Mouse (Mus musculus) heart, embryonic 10.5 days (tissue): ENCODE measurements around the gene Mcoln3. TPM values are rescaled to one million over a fixed set of nuclear protein-coding genes. Genes with fewer than 3 reads are reported as not detected.
A peak's percentile ranks its signal among the peaks of the same experiment; 100 is the strongest.

ENCODE experiments used
- DNase-seq: peaks from one replicate; pipeline ENCODE4 v3.0.0-alpha.2; 2017; ENCODE audit warnings: low spot score
- H3K27ac ChIP-seq: fragments of 300-500 bp; sonication (generic); 2 replicates; pipeline ENCODE4 v1.5.1; 2016; ENCODE audit warnings: mild to moderate bottlenecking
- H3K27me3 ChIP-seq: fragments of 300-500 bp; sonication (generic); 2 replicates; pipeline ENCODE4 v1.6.1; 2016; ENCODE audit warnings: mild to moderate bottlenecking; ENCODE audit not compliant: poor library complexity, insufficient read depth, severe bottlenecking
- H3K36me3 ChIP-seq: fragments of 300-500 bp; sonication (generic); 2 replicates; pipeline ENCODE4 v1.6.1; 2016; ENCODE audit warnings: mild to moderate bottlenecking, moderate library complexity
- H3K4me1 ChIP-seq: fragments of 300-500 bp; sonication (generic); 2 replicates; pipeline ENCODE4 v1.6.1; 2016; ENCODE audit warnings: mild to moderate bottlenecking
- H3K4me3 ChIP-seq: fragments of 300-500 bp; sonication (generic); 2 replicates; pipeline ENCODE4 v1.5.1; 2016; ENCODE audit warnings: mild to moderate bottlenecking, moderate library complexity
- H3K9me3 ChIP-seq: fragments of 300-500 bp; sonication (generic); 2 replicates; pipeline ENCODE4 v1.6.1; 2016; ENCODE audit warnings: mild to moderate bottlenecking, moderate library complexity
- whole genome bisulfite sequencing: fragments of 180-500 bp; shearing (Covaris S2); methylation state at CpG from one replicate; pipeline ENCODE4 v1.1.7; 2016; 5-methylcytosine and 5-hydroxymethylcytosine counted together
- polyA plus RNA-seq: library from polyadenylated mRNA; unstranded; fragments of >200 nt; fragmentation: Nextera tagmentation; extraction: Ambion mirVana; gene quantifications from 2 replicates; pipeline ENCODE4 v1.2.1, GENCODE M21; 2016

Gene Mcoln3
- polyA plus RNA-seq, 1 experiment from 2014 or later, result 3.6 TPM

DNA sequence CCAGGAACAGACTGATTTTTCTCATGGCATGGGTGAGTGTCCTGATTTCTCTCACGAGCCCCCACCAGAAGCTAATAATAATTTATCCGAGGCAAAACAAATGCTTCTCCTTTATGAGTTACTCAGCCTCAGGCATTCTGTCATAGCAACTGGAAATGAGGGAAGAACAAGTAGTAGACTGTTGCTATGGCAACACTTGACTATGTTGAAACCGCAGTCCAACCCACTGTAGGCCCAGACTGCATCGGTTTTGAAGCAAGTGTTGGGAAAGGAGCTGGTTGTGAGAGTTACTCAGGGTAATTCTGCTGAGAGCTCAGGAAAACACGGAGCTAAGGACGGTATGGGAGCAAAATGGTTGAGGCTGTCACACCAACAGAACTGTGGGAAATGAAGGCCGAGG is 25.3 kb downstream of the Mcoln3 start:
- Histone ChIP-seq H3K27ac (no peak overlapping the region), H3K4me3 (no peak overlapping the region), H3K27me3 (no peaks in the 10 kb centered on the region), H3K36me3 (no peaks in the 10 kb centered on the region), H3K4me1 (0 out of 2 replicates have a peak, but pooled peaks cover 3% of the 10 kb centered on the region), H3K9me3 (no peaks in the 10 kb centered on the region)
- 84% methylated on average over 7 of the region's 7 CpGs for WGBS
- DNase-seq, result no peak

DNA sequence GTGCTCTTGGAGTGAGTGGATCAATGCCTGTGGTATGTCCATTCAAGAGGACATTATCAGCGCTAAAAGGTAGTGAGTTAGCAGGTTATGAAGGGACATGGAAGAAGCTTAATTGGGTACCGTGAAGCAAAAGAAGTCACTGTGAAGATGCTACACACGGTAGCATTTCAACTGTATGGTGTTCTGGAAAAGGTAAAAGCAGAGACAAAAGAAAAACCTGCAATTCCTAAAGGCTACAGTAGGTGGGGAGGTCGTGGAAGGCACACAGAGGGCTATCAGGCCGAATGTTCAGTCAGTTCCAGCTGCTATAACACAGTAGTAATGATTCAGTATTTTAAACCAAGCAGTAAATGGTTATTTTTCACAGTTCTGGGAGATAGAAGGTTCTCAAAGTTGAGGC is 28.3 kb downstream of the Mcoln3 start:
- no peak for DNase-seq
- peaks cover 17% of the 10 kb centered on the region for H3K4me1 ChIP-seq
- WGBS, result 50% methylated on average over 5 of the region's 5 CpGs
- H3K27ac ChIP-seq, result no peak overlapping the region
- H3K9me3 ChIP-seq, result no peaks in the 10 kb centered on the region
- H3K36me3 ChIP-seq, result no peaks in the 10 kb centered on the region
- H3K4me3 ChIP-seq, result no peak overlapping the region
- peaks cover 20% of the 10 kb centered on the region for H3K27me3 ChIP-seq

DNA sequence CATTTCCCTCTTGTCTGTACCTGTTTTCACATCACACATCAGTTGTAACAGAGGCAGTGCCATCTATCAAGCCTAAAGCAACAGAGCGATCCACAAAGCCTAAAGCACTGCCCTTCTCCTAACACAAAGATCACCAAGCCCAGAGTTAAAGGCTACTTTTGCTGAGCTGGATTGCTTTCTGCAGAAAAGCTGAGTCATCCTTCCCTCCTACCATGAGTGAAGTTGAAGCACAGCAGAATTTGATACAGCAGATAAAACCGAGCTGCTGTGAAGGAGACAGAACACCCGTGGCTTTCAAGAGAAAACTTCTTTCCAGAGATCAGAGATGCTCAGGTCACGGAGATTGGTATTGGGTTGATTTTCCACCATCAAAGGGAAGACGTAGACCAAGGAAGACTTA is 28.9 kb downstream of the Mcoln3 start:
- Histone ChIP-seq H3K36me3 (no peaks in the 10 kb centered on the region), H3K27me3 (peaks cover 27% of the 10 kb centered on the region), H3K4me3 (no peak overlapping the region), H3K9me3 (no peaks in the 10 kb centered on the region), H3K4me1 (peaks cover 20% of the 10 kb centered on the region), H3K27ac (no peak overlapping the region)
- WGBS, result 48% methylated on average over 5 of the region's 5 CpGs
- no peak for DNase-seq

DNA sequence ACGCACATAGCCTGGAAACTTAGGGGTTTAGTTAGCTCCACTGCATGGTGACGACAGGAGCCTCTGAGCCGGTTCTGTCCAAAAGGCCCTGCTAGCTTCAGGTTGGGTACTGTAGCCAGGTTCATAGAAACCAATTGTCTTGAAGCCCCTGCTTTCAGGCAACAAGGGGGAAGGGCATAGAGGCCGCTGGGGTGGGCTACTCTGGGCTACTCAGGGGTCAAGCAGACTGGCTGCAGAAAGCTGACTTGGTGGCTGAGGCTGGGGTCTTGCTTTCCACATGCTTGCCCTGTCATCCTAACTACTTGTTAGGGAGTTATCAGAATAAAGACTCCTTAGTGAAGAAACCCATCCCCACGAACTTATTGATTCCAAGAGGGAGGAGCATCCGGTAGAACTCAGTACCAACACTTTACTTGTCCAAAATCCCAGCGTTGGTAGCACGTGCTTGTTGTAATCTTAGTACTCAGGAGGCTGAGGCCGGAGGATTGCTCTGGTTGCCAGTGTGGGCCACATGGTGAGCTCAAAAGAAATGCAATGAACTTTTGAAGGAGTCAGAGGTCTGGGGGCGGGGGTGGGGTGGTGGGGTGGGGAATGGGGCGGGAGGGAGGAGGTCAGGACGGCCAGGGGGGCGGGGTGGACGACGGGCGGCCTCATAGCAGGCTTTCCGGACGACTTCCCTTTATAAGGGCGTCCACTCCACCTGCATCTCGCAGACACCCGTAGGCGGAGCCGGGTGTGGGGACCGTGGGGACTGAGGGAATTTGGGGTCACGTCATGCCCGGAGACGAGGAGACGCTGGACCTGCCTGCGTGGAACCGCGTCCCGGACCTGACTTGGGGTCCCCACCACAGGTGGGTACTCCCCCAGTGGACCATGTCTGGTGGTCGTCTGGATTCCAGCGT is 32.2 kb downstream of the Mcoln3 start, which contains the start of gene Mcoln2:
Mcoln2 (plus strand) TSS at position 678 of the 902 bp plus-strand sequence.
- WGBS, result 12% methylated on average over 34 of the region's 34 CpGs
- no peak for DNase-seq
- Histone ChIP-seq H3K27me3 (peaks cover 45% of the 10 kb centered on the region), H3K4me1 (peaks cover 24% of the 10 kb centered on the region), H3K9me3 (no peaks in the 10 kb centered on the region), H3K36me3 (no peaks in the 10 kb centered on the region), H3K4me3 (peak within 1 kb of the TSS; percentile 65), H3K27ac (peak within 1 kb of the TSS; percentile 69)

GRCm38 (mm10) chr3:146150058-146150400 is 32.8 kb downstream of the Mcoln3 start:
- peak overlapping the region; percentile 65 for H3K4me3 ChIP-seq
- H3K36me3 ChIP-seq, result no peaks in the 10 kb centered on the region
- no peak for DNase-seq
- H3K9me3 ChIP-seq, result no peaks in the 10 kb centered on the region
- H3K4me1 ChIP-seq, result peaks cover 24% of the 10 kb centered on the region
- H3K27ac ChIP-seq, result peak overlapping the region; percentile 69
- peaks cover 45% of the 10 kb centered on the region for H3K27me3 ChIP-seq
- under 1% methylated on average over 26 of the region's 26 CpGs for WGBS

DNA sequence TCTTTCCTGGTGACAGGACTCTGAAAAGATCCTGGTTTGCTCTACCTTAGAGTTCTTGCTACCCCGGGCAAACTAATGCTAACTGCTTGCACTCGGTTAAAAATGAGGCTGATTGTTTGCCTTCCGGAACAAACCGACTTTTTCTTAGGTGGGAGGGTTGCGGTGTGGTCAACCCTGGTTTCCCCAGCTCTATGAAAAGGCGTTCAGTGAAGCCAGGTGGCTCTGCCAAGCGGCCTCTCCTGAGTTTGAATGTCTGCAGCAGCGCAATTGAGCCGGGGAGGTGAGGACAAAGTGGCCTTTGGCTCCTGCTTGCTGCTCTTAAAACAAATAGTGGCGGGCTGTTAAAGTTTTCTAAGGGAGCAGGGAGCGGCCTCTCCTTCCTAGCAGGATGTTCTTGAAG is 33.3 kb downstream of the Mcoln3 start:
- H3K27me3 ChIP-seq, result peaks cover 45% of the 10 kb centered on the region
- no peak overlapping the region for H3K27ac ChIP-seq
- DNase-seq, result no peak
- H3K9me3 ChIP-seq, result no peaks in the 10 kb centered on the region
- no peaks in the 10 kb centered on the region for H3K36me3 ChIP-seq
- H3K4me1 ChIP-seq, result peaks cover 24% of the 10 kb centered on the region
- peak overlapping the region; percentile 65 for H3K4me3 ChIP-seq
- WGBS, result 32% methylated on average over 11 of the region's 11 CpGs

DNA sequence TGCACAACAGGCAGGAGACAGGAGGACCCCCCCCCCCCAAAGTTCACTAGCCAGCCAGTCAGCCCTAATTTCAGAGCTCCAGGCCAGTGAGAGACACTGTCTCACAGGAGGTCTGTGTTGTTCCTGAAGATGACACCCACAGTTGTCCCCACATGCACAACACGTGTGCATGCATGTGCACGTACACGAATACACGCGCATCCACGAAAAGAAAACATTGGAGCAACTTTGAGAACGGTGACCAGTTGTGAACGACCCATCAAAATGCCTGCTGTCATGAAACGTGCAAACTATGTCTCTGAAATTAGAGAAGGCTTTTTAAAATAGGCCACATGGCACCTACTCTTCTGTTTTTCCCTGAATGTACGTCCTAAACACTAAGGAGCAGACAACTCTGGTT is 34.1 kb downstream of the Mcoln3 start:
- no peak for DNase-seq
- Histone ChIP-seq H3K27ac (no peak overlapping the region), H3K4me1 (peaks cover 27% of the 10 kb centered on the region), H3K36me3 (no peaks in the 10 kb centered on the region), H3K9me3 (no peaks in the 10 kb centered on the region), H3K27me3 (peaks cover 45% of the 10 kb centered on the region), H3K4me3 (no peak overlapping the region)
- WGBS, result 93% methylated on average over 10 of the region's 10 CpGs

DNA sequence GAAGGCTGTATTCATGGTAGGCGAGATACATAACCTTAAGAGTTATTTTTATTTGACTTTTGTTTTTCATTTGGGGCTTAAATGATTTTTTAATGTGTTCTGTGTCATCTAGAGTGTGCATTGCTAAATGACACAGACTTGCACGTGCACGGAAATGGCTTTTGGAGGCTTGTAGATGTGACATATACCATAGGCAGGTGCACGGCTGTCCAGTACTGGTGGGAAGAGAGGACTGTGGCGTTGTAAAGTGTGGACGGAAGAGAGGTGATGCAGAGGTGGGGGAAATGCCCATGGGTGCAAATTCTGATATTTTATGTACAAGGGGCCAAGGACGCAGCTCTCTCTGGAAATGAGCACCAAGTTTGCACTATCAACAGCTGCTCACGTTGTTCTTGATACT is 34.5 kb downstream of the Mcoln3 start:
- no peak overlapping the region for H3K27ac ChIP-seq
- no peak overlapping the region for H3K4me3 ChIP-seq
- peaks cover 48% of the 10 kb centered on the region for H3K27me3 ChIP-seq
- WGBS, result 89% methylated on average over 8 of the region's 8 CpGs
- H3K36me3 ChIP-seq, result no peaks in the 10 kb centered on the region
- peaks cover 31% of the 10 kb centered on the region for H3K4me1 ChIP-seq
- DNase-seq, result no peak
- no peaks in the 10 kb centered on the region for H3K9me3 ChIP-seq

DNA sequence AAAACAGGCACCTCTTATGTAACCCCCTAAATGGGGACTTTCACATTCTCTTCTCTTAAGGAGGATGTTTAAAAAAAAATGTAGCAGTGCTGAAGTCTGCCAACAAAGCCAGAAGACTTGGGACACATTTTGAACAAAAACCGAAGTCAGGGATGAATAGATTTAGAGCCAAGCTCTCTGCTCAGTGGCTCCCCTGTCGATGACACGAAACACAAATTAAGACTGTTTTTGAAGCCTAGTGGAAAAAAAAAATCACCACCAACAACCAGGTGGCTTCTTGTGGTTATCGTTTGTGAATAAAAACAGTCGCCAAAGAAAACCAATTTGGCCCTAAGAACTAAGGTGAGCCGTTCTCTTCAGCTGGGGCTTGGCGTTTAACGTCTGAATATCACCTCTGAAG is 35.1 kb downstream of the Mcoln3 start:
- Histone ChIP-seq H3K9me3 (no peaks in the 10 kb centered on the region), H3K27me3 (peaks cover 54% of the 10 kb centered on the region), H3K36me3 (no peaks in the 10 kb centered on the region), H3K4me3 (no peak overlapping the region), H3K4me1 (peaks cover 33% of the 10 kb centered on the region), H3K27ac (no peak overlapping the region)
- no peak for DNase-seq
- WGBS, result 87% methylated on average over 8 of the region's 8 CpGs

DNA sequence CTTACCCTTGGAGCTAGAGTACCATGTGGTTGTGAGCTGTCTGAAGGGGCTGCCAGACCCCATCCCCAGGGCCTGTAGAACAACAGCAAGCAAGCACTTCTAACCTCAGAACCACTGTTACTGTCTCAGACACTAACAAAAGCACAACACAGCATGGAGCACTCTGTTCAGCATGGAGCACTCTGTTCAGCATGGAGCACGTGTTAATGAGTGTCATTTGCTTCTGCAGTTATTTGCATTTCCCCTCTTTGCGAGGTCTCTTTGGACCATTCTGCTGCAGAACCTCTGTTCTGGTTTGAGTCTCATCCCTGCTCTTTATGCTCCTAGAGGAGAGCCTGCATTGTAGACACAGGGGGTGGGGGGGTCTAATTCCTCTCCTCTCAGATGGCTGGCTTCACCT is 35.7 kb downstream of the Mcoln3 start:
- no peak for DNase-seq
- 80% methylated on average over 2 of the region's 2 CpGs for WGBS
- Histone ChIP-seq H3K9me3 (no peaks in the 10 kb centered on the region), H3K36me3 (no peaks in the 10 kb centered on the region), H3K27ac (no peak overlapping the region), H3K27me3 (peaks cover 54% of the 10 kb centered on the region), H3K4me3 (no peak overlapping the region), H3K4me1 (peaks cover 33% of the 10 kb centered on the region)

GRCm38 (mm10) chr3:146153862-146154611 is 36.8 kb downstream of the Mcoln3 start:
- Histone ChIP-seq H3K4me3 (no peak overlapping the region), H3K4me1 (peaks cover 32% of the 10 kb centered on the region), H3K9me3 (no peaks in the 10 kb centered on the region), H3K36me3 (no peaks in the 10 kb centered on the region), H3K27me3 (peaks cover 43% of the 10 kb centered on the region), H3K27ac (no peak overlapping the region)
- DNase-seq, result no peak
- 32% methylated on average over 12 of the region's 12 CpGs for WGBS

GRCm38 (mm10) chr3:146155628-146156576 is 38.7 kb downstream of the Mcoln3 start:
- no peaks in the 10 kb centered on the region for H3K36me3 ChIP-seq
- peaks cover 30% of the 10 kb centered on the region for H3K27me3 ChIP-seq
- H3K27ac ChIP-seq, result 0 out of 2 replicates have a peak overlapping the region, but pooled peaks have one; percentile 12
- no peak overlapping the region for H3K4me3 ChIP-seq
- peaks cover 16% of the 10 kb centered on the region; the same call in 1 of the 2 replicates for H3K4me1 ChIP-seq
- 57% methylated on average over 13 of the region's 13 CpGs for WGBS
- H3K9me3 ChIP-seq, result no peaks in the 10 kb centered on the region
- DNase-seq, result no peak
